ENCODE assay signal across 9 mouse cellular contexts in the genomic region with DNA sequence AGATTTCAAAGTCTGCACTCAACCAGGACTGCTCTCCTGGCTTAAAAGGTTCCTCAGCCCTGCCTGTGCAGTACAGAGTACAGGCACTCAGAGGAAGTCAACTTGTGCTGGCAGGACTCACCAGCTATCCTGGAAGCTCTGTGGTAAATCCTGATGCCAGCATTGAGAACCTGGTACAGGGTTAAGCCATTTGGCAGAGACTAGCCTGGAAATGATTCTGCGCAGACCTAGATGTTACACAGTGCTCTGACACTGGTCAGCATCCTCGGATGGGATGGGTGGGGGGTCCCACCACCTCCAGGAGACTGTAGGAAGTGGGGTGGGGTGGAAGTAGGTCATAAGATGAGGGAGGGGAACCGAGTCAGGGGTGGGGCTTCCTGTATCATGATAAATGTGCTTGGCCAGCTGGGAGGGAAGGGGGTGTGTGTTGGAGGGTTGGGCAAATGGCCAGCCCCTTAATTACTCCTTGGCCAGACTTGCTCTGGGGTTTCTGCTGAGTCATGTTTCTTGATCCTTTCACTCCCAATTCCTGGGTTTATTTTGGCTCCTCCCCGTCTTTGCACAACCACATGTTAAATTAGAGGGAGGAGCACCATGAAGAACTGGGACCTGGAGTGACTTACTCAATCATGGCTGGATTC. TPM values are rescaled to one million over a fixed set of nuclear protein-coding genes. Genes with fewer than 3 reads are reported as not detected.
DNase-seq lines count a peak whose midpoint lies in the region; ATAC-seq and TF ChIP-seq lines count a peak whose summit lies in the region.
"Had no signal": no experiment of that assay in that cellular context is flagged by ENCODE, and none has a peak within 500 bp of the region (broad histone marks: within the 10 kb centered on the region; RNA-seq: fewer than 3 reads in every experiment).

No protein-coding gene starts in this region.

- peaks cover 27% of the 10 kb centered on the region for H3K79me2 ChIP-seq in C2C12 (ENCODE audit: control insufficient read depth, insufficient read depth)

- no peak overlapping the region for H3K4me3 ChIP-seq in C2C12 (ENCODE audit: insufficient read depth, poor library complexity, severe bottlenecking)
- no peak overlapping the region for H3K4me3 ChIP-seq in kidney, adult 2 months (ENCODE audit: insufficient read depth, low read depth, low read length)
- no peak overlapping the region for H3K4me3 ChIP-seq in lung, embryonic 15.5 days
- no peak overlapping the region for H3K4me3 ChIP-seq in forebrain, embryonic 10.5 days
- H3K4me3 ChIP-seq: embryonic facial prominence, embryonic 12.5 days had no signal

- peaks cover 28% of the 10 kb centered on the region for H3K4me1 ChIP-seq in kidney, adult 2 months (ENCODE audit: control insufficient read depth, insufficient read depth, low read length)
- H3K4me1 ChIP-seq in lung, embryonic 15.5 days: peaks cover 39% of the 10 kb centered on the region
- H3K4me1 ChIP-seq in forebrain, embryonic 10.5 days: peaks cover 29% of the 10 kb centered on the region

- peaks cover 5% of the 10 kb centered on the region for H3K79me3 ChIP-seq in C2C12 (ENCODE audit: low read depth)

- H3ac ChIP-seq in C2C12 (ENCODE audit: control insufficient read depth, insufficient read length, low read depth): no peak overlapping the region

- no peak for TF ChIP-seq CTCF in C2C12 (IDR thresholded peaks at IDR 0.05; ENCODE audit: control insufficient read depth, insufficient read depth, insufficient read length)
- no peak for TF ChIP-seq CTCF in kidney, adult 2 months (conservative IDR thresholded peaks at IDR 0.05; ENCODE audit: insufficient read depth, insufficient read length, low read depth, low read length)

- no peak overlapping the region for H3K4me2 ChIP-seq in lung, embryonic 15.5 days
- H3K4me2 ChIP-seq: embryonic facial prominence, embryonic 12.5 days had no signal

- peak; percentile 84 for DNase-seq in 3134 (ENCODE audit: extremely low read depth, insufficient read length, low spot score)
- peak; percentile 92 for DNase-seq in kidney, adult 2 months
- DNase-seq in forebrain, embryonic 10.5 days (ENCODE audit: extremely low spot score, low spot score): no peak
- DNase-seq in yolk sac, embryonic 10.5 days (ENCODE audit: low spot score): no peak
- no peak for DNase-seq in right cerebral cortex, adult 18-20 months

- no peaks in the 10 kb centered on the region for H3K27me3 ChIP-seq in C2C12 (ENCODE audit: control insufficient read depth, insufficient read depth, insufficient read length)
- H3K27me3 ChIP-seq in kidney, adult 2 months (replicated peaks; ENCODE audit: control insufficient read depth, insufficient read depth, low read length): no peaks in the 10 kb centered on the region
- no peaks in the 10 kb centered on the region for H3K27me3 ChIP-seq in lung, embryonic 15.5 days
- no peaks in the 10 kb centered on the region for H3K27me3 ChIP-seq in forebrain, embryonic 10.5 days (ENCODE audit: poor library complexity, severe bottlenecking)
- H3K27me3 ChIP-seq: embryonic facial prominence, embryonic 12.5 days had no signal

- no peak overlapping the region for H3K9ac ChIP-seq in lung, embryonic 15.5 days
- H3K9ac ChIP-seq: embryonic facial prominence, embryonic 12.5 days had no signal

- peaks cover 40% of the 10 kb centered on the region for H3K36me3 ChIP-seq in C2C12 (ENCODE audit: control insufficient read depth, insufficient read depth)
- H3K36me3 ChIP-seq in kidney, adult 2 months (ENCODE audit: control insufficient read depth, insufficient read depth, low read length): peaks cover 1% of the 10 kb centered on the region; the same call in 1 of the 2 replicates
- peaks cover 26% of the 10 kb centered on the region for H3K36me3 ChIP-seq in lung, embryonic 15.5 days
- H3K36me3 ChIP-seq in forebrain, embryonic 10.5 days (replicated peaks): peaks cover 40% of the 10 kb centered on the region

- 27% methylated on average over 4 of the region's 4 CpGs for WGBS in kidney, adult 2 months
- WGBS in lung, embryonic 15.5 days: 42% methylated on average over 4 of the region's 4 CpGs
- 73% methylated on average over 4 of the region's 4 CpGs for WGBS in forebrain, embryonic 10.5 days

- no peak for TF ChIP-seq POLR2A in kidney, adult 2 months (IDR thresholded peaks at IDR 0.05; ENCODE audit: low read depth, low read length)

- no peaks in the 10 kb centered on the region for H3K9me3 ChIP-seq in lung, embryonic 15.5 days
- H3K9me3 ChIP-seq in forebrain, embryonic 10.5 days: 0 out of 2 replicates have a peak, but pooled peaks cover 5% of the 10 kb centered on the region
- H3K9me3 ChIP-seq: embryonic facial prominence, embryonic 12.5 days had no signal

- ATAC-seq in erythroid progenitor cell, adult 5-6 weeks (replicated peaks; ENCODE audit: low FRiP score, poor library complexity, severe bottlenecking): peak; percentile 33
- 0 out of 2 replicates have a peak, but pooled peaks have one; percentile 2 for ATAC-seq in lung, embryonic 15.5 days (ENCODE audit: borderline replicate concordance, extremely low read depth, low FRiP score, low TSS enrichment)

- H3K27ac ChIP-seq in kidney, adult 2 months (ENCODE audit: insufficient read depth, low read depth, low read length): no peak overlapping the region
- peak overlapping the region; percentile 27; the same call in 1 of the 2 replicates for H3K27ac ChIP-seq in lung, embryonic 15.5 days
- H3K27ac ChIP-seq in forebrain, embryonic 10.5 days: no peak overlapping the region
- H3K27ac ChIP-seq: embryonic facial prominence, embryonic 12.5 days had no signal

TF ChIP-seq in C2C12, 6 proteins besides CTCF, POLR2A, EP300 and RAD21:
- TF ChIP-seq CEBPB (IDR thresholded peaks at IDR 0.05; ENCODE audit: low read depth) (peak; percentile 56), USF1 (IDR thresholded peaks at IDR 0.05; ENCODE audit: low read depth) (no peak)

RNA-seq across cellular contexts. Expression of gene Mocs1, which starts 4.0 kb away (rescaled TPM):
- 13.7 TPM for polyA plus RNA-seq in C2C12 (2012; fragmentation: generic; extraction: Trizol)
- 131 and 136 TPM in 2 replicates for total RNA-seq in erythroid progenitor cell, adult 5-6 weeks (2015; ENCODE audit: low replicate concordance)
- total RNA-seq in erythroid progenitor cell, adult 5-6 weeks (2017; ENCODE audit: low replicate concordance): 39.0 and 42.9 TPM in 2 replicates
- 41.4 and 41.5 TPM in 2 replicates for polyA plus RNA-seq in kidney, adult 2 months (2012; rRNA removed)
- 5.2 and 6.2 TPM in 2 replicates for polyA plus RNA-seq in lung, embryonic 15.5 days (2015; fragmentation: Nextera tagmentation; extraction: Ambion mirVana)
- 5.8 and 5.9 TPM in 2 replicates for polyA plus RNA-seq in forebrain, embryonic 10.5 days (2016; fragmentation: Nextera tagmentation; extraction: Ambion mirVana)

Comparison
In these comparisons a context has a peak if more than half of its experiments do, and no peak if none do; other contexts are left out.
1. DNase-seq: peak in 3134 (single experiment) and kidney, adult 2 months (single experiment); none in forebrain, embryonic 10.5 days (single experiment), yolk sac, embryonic 10.5 days (single experiment) and right cerebral cortex, adult 18-20 months (single experiment).